Mouse (Mus musculus): Measurements from ENCODE around the gene Plxdc1. TPM values are rescaled to one million over a fixed set of nuclear protein-coding genes. Genes with fewer than 3 reads are reported as not detected.

The Plxdc1 gene
- 0.89 and 1.3 TPM in 2 replicates for polyA plus RNA-seq (2015; fragmentation: Nextera tagmentation; extraction: Ambion mirVana)

GRCm38 (mm10) chr11:97985727-97986677 is at the start of gene Plxdc1:
Gene Plxdc1 (minus strand): TSS chr11:97986444.
- Histone ChIP-seq H3K9ac (peak within 1 kb of the TSS; percentile 51), H3K4me1 (peaks cover 28% of the 10 kb centered on the region), H3K9me3 (no peaks in the 10 kb centered on the region), H3K36me3 (no peaks in the 10 kb centered on the region), H3K4me3 (peak within 1 kb of the TSS; percentile 79), H3K27me3 (peaks cover 30% of the 10 kb centered on the region), H3K4me2 (peak within 1 kb of the TSS; percentile 82), H3K27ac (no peak within 1 kb of the TSS)
- ATAC-seq (ENCODE audit: borderline replicate concordance, extremely low read depth, low FRiP score, low TSS enrichment): no peak
- WGBS: 2% methylated on average over 74 of the region's 74 CpGs

GRCm38 (mm10) chr11:98035977-98036377 is 49.7 kb upstream of the Plxdc1 start:
- H3K4me1 ChIP-seq: peaks cover 11% of the 10 kb centered on the region
- H3K27me3 ChIP-seq: peaks cover 28% of the 10 kb centered on the region
- ATAC-seq (ENCODE audit: borderline replicate concordance, extremely low read depth, low FRiP score, low TSS enrichment): peak; percentile 58; the same call in 1 of the 2 replicates
- H3K36me3 ChIP-seq: peaks cover 4% of the 10 kb centered on the region
- under 1% methylated on average over 27 of the region's 27 CpGs for WGBS
- no peaks in the 10 kb centered on the region for H3K9me3 ChIP-seq
- H3K9ac ChIP-seq: peak overlapping the region; percentile 6; the same call in 1 of the 2 replicates
- H3K4me2 ChIP-seq: peak overlapping the region; percentile 67
- H3K27ac ChIP-seq: no peak overlapping the region
- H3K4me3 ChIP-seq: peak overlapping the region; percentile 30

- Histone ChIP-seq H3K9ac (no peak overlapping the region), H3K27ac (no peak overlapping the region), H3K4me2 (no peak overlapping the region), H3K9me3 (no peaks in the 10 kb centered on the region), H3K4me1 (peaks cover 11% of the 10 kb centered on the region), H3K27me3 (peaks cover 28% of the 10 kb centered on the region), H3K36me3 (peaks cover 16% of the 10 kb centered on the region), H3K4me3 (no peak overlapping the region)
- 43% methylated on average over 4 of the region's 4 CpGs for WGBS
- no peak for ATAC-seq (ENCODE audit: borderline replicate concordance, extremely low read depth, low FRiP score, low TSS enrichment)
Observed at GRCm38 (mm10) chr11:98034840-98035239, 48.6 kb upstream of the Plxdc1 start.

- peaks cover 28% of the 10 kb centered on the region for H3K27me3 ChIP-seq
- no peak overlapping the region for H3K4me3 ChIP-seq
- peaks cover 23% of the 10 kb centered on the region for H3K36me3 ChIP-seq
- no peak for ATAC-seq (ENCODE audit: borderline replicate concordance, extremely low read depth, low FRiP score, low TSS enrichment)
- peaks cover 11% of the 10 kb centered on the region for H3K4me1 ChIP-seq
- 79% methylated on average over 5 of the region's 5 CpGs for WGBS
- no peak overlapping the region for H3K4me2 ChIP-seq
- no peak overlapping the region for H3K9ac ChIP-seq
- no peaks in the 10 kb centered on the region for H3K9me3 ChIP-seq
- H3K27ac ChIP-seq: no peak overlapping the region
Observed at GRCm38 (mm10) chr11:98034061-98034460, 47.8 kb upstream of the Plxdc1 start.

- peaks cover 17% of the 10 kb centered on the region for H3K27me3 ChIP-seq
- no peak overlapping the region for H3K4me3 ChIP-seq
- H3K9me3 ChIP-seq: no peaks in the 10 kb centered on the region
- no peak overlapping the region for H3K4me2 ChIP-seq
- peaks cover 11% of the 10 kb centered on the region for H3K4me1 ChIP-seq
- no peak overlapping the region for H3K9ac ChIP-seq
- peaks cover 34% of the 10 kb centered on the region for H3K36me3 ChIP-seq
- 7% methylated on average over 5 of the region's 5 CpGs for WGBS
- no peak for ATAC-seq (ENCODE audit: borderline replicate concordance, extremely low read depth, low FRiP score, low TSS enrichment)
- H3K27ac ChIP-seq: no peak overlapping the region
Observed at GRCm38 (mm10) chr11:98031443-98031770, 45.2 kb upstream of the Plxdc1 start.

- WGBS: 49% methylated on average over 5 of the region's 5 CpGs
- Histone ChIP-seq H3K36me3 (peaks cover 34% of the 10 kb centered on the region), H3K27me3 (peaks cover 11% of the 10 kb centered on the region; the same call in 1 of the 2 replicates), H3K9me3 (no peaks in the 10 kb centered on the region), H3K9ac (no peak overlapping the region), H3K4me1 (peaks cover 9% of the 10 kb centered on the region), H3K4me3 (no peak overlapping the region), H3K27ac (no peak overlapping the region), H3K4me2 (no peak overlapping the region)
- ATAC-seq (ENCODE audit: borderline replicate concordance, extremely low read depth, low FRiP score, low TSS enrichment): no peak
Observed at GRCm38 (mm10) chr11:98030701-98031442, 44.6 kb upstream of the Plxdc1 start.

GRCm38 (mm10) chr11:98027785-98028184 is 41.5 kb upstream of the Plxdc1 start:
- Histone ChIP-seq H3K4me3 (peak overlapping the region; percentile 94), H3K27ac (no peak overlapping the region), H3K4me2 (peak overlapping the region; percentile 71), H3K9ac (peak overlapping the region; percentile 100), H3K36me3 (peaks cover 34% of the 10 kb centered on the region), H3K9me3 (no peaks in the 10 kb centered on the region), H3K4me1 (peaks cover 15% of the 10 kb centered on the region), H3K27me3 (no peaks in the 10 kb centered on the region)
- 11% methylated on average over 7 of the region's 7 CpGs for WGBS
- no peak for ATAC-seq (ENCODE audit: borderline replicate concordance, extremely low read depth, low FRiP score, low TSS enrichment)

GRCm38 (mm10) chr11:98027297-98027688 is 41.0 kb upstream of the Plxdc1 start:
- no peaks in the 10 kb centered on the region for H3K27me3 ChIP-seq
- under 1% methylated on average over 18 of the region's 18 CpGs for WGBS
- peaks cover 15% of the 10 kb centered on the region for H3K4me1 ChIP-seq
- H3K9me3 ChIP-seq: no peaks in the 10 kb centered on the region
- H3K27ac ChIP-seq: peak overlapping the region; percentile 89
- peak overlapping the region; percentile 71 for H3K4me2 ChIP-seq
- peak overlapping the region; percentile 94 for H3K4me3 ChIP-seq
- peaks cover 34% of the 10 kb centered on the region for H3K36me3 ChIP-seq
- ATAC-seq (ENCODE audit: borderline replicate concordance, extremely low read depth, low FRiP score, low TSS enrichment): no peak
- peak overlapping the region; percentile 100 for H3K9ac ChIP-seq

- under 1% methylated on average over 65 of the region's 69 CpGs for WGBS
- peaks cover 34% of the 10 kb centered on the region for H3K36me3 ChIP-seq
- no peaks in the 10 kb centered on the region for H3K27me3 ChIP-seq
Observed at GRCm38 (mm10) chr11:98026570-98027296, 40.5 kb upstream of the Plxdc1 start, which contains the start of gene Rpl19. Gene Rpl19 (plus strand): TSS chr11:98026710.

GRCm38 (mm10) chr11:98026248-98026569 is 40.0 kb upstream of the Plxdc1 start:
- H3K9ac ChIP-seq: peak overlapping the region; percentile 100
- no peaks in the 10 kb centered on the region for H3K27me3 ChIP-seq
- peak overlapping the region; percentile 94 for H3K4me3 ChIP-seq
- peak overlapping the region; percentile 89 for H3K27ac ChIP-seq
- no peaks in the 10 kb centered on the region for H3K9me3 ChIP-seq
- 5% methylated on average over 15 of the region's 15 CpGs for WGBS
- peak overlapping the region; percentile 71 for H3K4me2 ChIP-seq
- peaks cover 22% of the 10 kb centered on the region for H3K4me1 ChIP-seq
- no peak for ATAC-seq (ENCODE audit: borderline replicate concordance, extremely low read depth, low FRiP score, low TSS enrichment)
- peaks cover 32% of the 10 kb centered on the region for H3K36me3 ChIP-seq

More at GRCm38 (mm10) chr11:98026570-98027296, 40.5 kb upstream of the Plxdc1 start, which contains the start of gene Rpl19:
- peaks cover 17% of the 10 kb centered on the region for H3K4me1 ChIP-seq
- peak; percentile 76 for ATAC-seq (ENCODE audit: borderline replicate concordance, extremely low read depth, low FRiP score, low TSS enrichment)
- no peaks in the 10 kb centered on the region for H3K9me3 ChIP-seq
- H3K27ac ChIP-seq: peak within 1 kb of the TSS; percentile 89
- peak within 1 kb of the TSS; percentile 94 for H3K4me3 ChIP-seq
- H3K4me2 ChIP-seq: peak within 1 kb of the TSS; percentile 71
- H3K9ac ChIP-seq: peak within 1 kb of the TSS; percentile 100

- no peak overlapping the region for H3K4me3 ChIP-seq
- H3K9ac ChIP-seq: no peak overlapping the region
- H3K4me2 ChIP-seq: no peak overlapping the region
- no peaks in the 10 kb centered on the region for H3K9me3 ChIP-seq
- H3K36me3 ChIP-seq: peaks cover 15% of the 10 kb centered on the region
- H3K27ac ChIP-seq: no peak overlapping the region
- 72% methylated on average over 3 of the region's 3 CpGs for WGBS
- H3K4me1 ChIP-seq: peaks cover 39% of the 10 kb centered on the region
- ATAC-seq (ENCODE audit: borderline replicate concordance, extremely low read depth, low FRiP score, low TSS enrichment): no peak
- H3K27me3 ChIP-seq: no peaks in the 10 kb centered on the region
Observed at GRCm38 (mm10) chr11:98024516-98024915, 38.3 kb upstream of the Plxdc1 start.
